Mouse (Mus musculus): ENCODE results near the gene Snrpd2. TPM values are rescaled to one million over a fixed set of nuclear protein-coding genes. Genes with fewer than 3 reads are reported as not detected.

The Snrpd2 gene
- polyA plus RNA-seq, 1 experiment from 2014 or later: 84.3 TPM

DNA sequence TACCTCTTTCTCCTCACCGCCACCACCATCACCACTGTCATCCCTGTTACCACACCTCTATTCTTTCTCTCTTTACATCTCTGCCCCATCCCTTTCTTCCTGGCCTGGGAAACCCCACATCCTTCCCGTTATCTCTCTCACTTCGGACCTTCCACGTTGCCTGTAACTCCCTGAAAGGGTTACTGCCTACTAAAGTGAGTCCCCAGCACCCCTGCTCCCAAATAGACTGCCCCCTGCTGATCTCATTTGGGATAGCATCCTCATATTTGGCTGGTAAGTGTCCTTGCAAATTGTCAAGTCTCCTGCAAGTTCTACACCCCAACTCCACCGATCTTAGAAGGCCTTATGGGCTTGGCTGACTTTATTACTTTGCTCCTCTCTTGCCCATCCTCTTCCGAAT, 47.2 kb downstream of the Snrpd2 start:
- Histone ChIP-seq H3K4me3 (ENCODE audit: low read length) (no peak overlapping the region), H3K9ac (ENCODE audit: low read length) (no peak overlapping the region), H3K36me3 (ENCODE audit: control insufficient read depth, insufficient read depth) (peaks cover 41% of the 10 kb centered on the region), H3K27ac (ENCODE audit: low read length) (no peak overlapping the region), H3K9me3 (replicated peaks; ENCODE audit: control insufficient read depth, low read length) (peaks cover 3% of the 10 kb centered on the region; the same call in 1 of the 2 replicates), H3K4me1 (ENCODE audit: control insufficient read depth, insufficient read depth, low read length) (no peaks in the 10 kb centered on the region), H3K4me2 (ENCODE audit: low read depth, low read length) (no peak overlapping the region), H3K27me3 (ENCODE audit: control insufficient read depth, insufficient read depth, low read length) (no peaks in the 10 kb centered on the region)
- 54% methylated on average over 6 of the region's 6 CpGs for WGBS
- ATAC-seq (replicated peaks; ENCODE audit: extremely low read depth, insufficient read depth, low FRiP score): no peak

DNA sequence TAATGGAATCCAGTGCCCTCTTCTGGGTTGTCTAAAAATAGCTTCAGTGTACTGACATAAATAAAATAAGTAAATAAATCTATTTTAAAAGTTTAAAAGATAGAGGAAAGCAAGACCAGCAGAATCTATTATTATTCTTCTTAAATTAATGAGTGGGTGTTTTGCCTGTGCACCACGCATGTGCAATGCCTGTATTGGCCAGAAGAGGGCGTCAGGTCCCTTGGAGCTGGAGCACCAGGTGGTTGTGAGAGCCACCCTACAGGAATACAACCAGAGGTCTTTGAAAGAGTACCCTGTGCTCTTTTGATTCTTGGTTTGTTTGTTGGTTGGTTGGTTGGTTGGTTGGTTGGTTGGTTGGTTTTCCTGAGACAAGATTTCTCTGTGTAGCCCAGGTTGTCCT, 48.5 kb downstream of the Snrpd2 start:
- Histone ChIP-seq H3K4me3 (ENCODE audit: low read length) (no peak overlapping the region), H3K27ac (ENCODE audit: low read length) (no peak overlapping the region), H3K9ac (ENCODE audit: low read length) (no peak overlapping the region), H3K27me3 (ENCODE audit: control insufficient read depth, insufficient read depth, low read length) (no peaks in the 10 kb centered on the region), H3K9me3 (replicated peaks; ENCODE audit: control insufficient read depth, low read length) (peaks cover 3% of the 10 kb centered on the region; the same call in 1 of the 2 replicates), H3K36me3 (ENCODE audit: control insufficient read depth, insufficient read depth) (peaks cover 41% of the 10 kb centered on the region), H3K4me1 (ENCODE audit: control insufficient read depth, insufficient read depth, low read length) (no peaks in the 10 kb centered on the region), H3K4me2 (ENCODE audit: low read depth, low read length) (no peak overlapping the region)
- ATAC-seq (replicated peaks; ENCODE audit: extremely low read depth, insufficient read depth, low FRiP score): no peak
- WGBS: 42% methylated on average over 2 of the region's 2 CpGs

DNA sequence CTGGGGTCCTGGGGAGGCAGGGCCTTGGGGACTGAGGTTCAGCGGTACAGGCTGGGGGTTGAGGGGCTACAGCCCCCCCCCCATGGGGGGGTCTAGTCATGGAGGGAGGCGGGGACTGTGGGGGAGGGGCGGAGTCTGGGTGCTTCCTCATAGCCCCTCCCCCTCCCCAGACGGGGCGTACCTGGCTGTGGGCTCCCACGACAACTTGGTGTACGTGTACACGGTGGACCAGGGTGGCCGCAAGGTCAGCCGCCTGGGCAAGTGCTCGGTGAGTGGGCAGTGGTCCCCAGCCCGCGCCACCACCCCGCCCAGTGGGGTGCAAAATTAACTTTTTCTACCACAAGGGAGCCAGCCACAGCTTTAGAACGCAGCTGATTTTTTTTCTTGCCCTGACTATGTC, 52.1 kb downstream of the Snrpd2 start:
- no peak for ATAC-seq (replicated peaks; ENCODE audit: extremely low read depth, insufficient read depth, low FRiP score)

DNA sequence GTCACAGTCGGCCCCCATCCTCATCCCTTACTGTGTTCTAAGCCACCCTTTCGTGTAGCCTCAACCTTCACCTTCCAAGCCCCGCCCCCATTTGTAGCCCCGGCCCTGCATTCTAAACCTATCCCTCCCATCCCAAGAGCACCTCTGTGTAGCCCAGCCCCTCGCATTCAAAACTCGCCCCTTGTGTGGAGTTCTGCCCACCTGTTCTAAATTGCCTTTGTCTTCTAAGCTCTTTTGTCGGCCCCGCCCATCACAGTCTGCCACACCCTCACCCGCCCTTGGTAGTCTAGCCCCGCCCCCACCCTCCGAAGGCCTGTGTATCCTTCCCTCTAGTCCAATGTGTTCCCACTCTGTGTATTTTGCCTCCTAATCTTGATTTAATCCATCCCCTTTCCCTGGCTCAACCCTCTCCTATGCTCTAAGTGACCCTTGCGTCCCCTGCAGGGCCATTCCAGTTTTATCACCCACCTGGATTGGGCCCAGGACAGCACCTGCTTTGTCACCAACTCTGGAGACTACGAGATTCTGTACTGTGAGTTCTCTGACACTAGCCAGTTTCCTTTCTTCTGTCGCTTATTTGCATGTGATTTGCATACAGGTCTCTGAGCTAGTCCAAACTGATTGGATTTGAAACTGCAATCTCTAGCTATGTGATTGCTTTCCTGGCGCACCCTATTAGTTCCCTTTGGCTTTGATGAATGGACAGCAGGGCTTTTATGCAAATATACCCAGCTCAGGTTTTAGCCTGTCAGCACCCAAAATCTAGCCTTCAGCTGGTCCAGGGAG, 52.7 kb downstream of the Snrpd2 start:
- Histone ChIP-seq H3K27me3 (ENCODE audit: control insufficient read depth, insufficient read depth, low read length) (no peaks in the 10 kb centered on the region), H3K36me3 (ENCODE audit: control insufficient read depth, insufficient read depth) (peaks cover 39% of the 10 kb centered on the region), H3K9me3 (replicated peaks; ENCODE audit: control insufficient read depth, low read length) (no peaks in the 10 kb centered on the region), H3K27ac (ENCODE audit: low read length) (no peak overlapping the region), H3K4me3 (ENCODE audit: low read length) (no peak overlapping the region), H3K9ac (ENCODE audit: low read length) (no peak overlapping the region), H3K4me2 (ENCODE audit: low read depth, low read length) (no peak overlapping the region), H3K4me1 (ENCODE audit: control insufficient read depth, insufficient read depth, low read length) (no peaks in the 10 kb centered on the region)
- no peak for ATAC-seq (replicated peaks; ENCODE audit: extremely low read depth, insufficient read depth, low FRiP score)
- 65% methylated on average over 15 of the region's 15 CpGs for WGBS

More for the DNA sequence above, 52.1 kb downstream of the Snrpd2 start:
- Histone ChIP-seq H3K9me3 (replicated peaks; ENCODE audit: control insufficient read depth, low read length) (no peaks in the 10 kb centered on the region), H3K36me3 (ENCODE audit: control insufficient read depth, insufficient read depth) (peaks cover 45% of the 10 kb centered on the region), H3K4me2 (ENCODE audit: low read depth, low read length) (no peak overlapping the region), H3K27me3 (ENCODE audit: control insufficient read depth, insufficient read depth, low read length) (no peaks in the 10 kb centered on the region), H3K9ac (ENCODE audit: low read length) (no peak overlapping the region), H3K27ac (ENCODE audit: low read length) (no peak overlapping the region), H3K4me1 (ENCODE audit: control insufficient read depth, insufficient read depth, low read length) (no peaks in the 10 kb centered on the region), H3K4me3 (ENCODE audit: low read length) (no peak overlapping the region)
- WGBS: 73% methylated on average over 14 of the region's 15 CpGs

MicroRNAs encoded within 50 kb of the gene (microRNA counts, 519-probe panel; counts per million panel counts)
- 1,959 counts per million, percentile 20 among the panel's probes with 10 or more counts for microRNA mmu-miR-330

Small RNA genes within 50 kb of the gene (microRNA-seq; reads per million reads assigned to microRNA genes)
- 368 reads per million, percentile 70 among the genes with 10 or more reads in this experiment for gene Mir330

Other genes starting within 250 kb of the Snrpd2 start
- 21.7 and 23.7 TPM in 2 replicates for gene Ccdc61, start 239.3 kb upstream of the Snrpd2 start, polyA plus RNA-seq (2015; fragmentation: Nextera tagmentation; extraction: Ambion mirVana)
- gene Nova2, start 223.8 kb upstream of the Snrpd2 start, polyA plus RNA-seq (2015; fragmentation: Nextera tagmentation; extraction: Ambion mirVana): 0.64 and 0.82 TPM in 2 replicates
- gene Nanos2, start 162.3 kb upstream of the Snrpd2 start, polyA plus RNA-seq (2015; fragmentation: Nextera tagmentation; extraction: Ambion mirVana): not detected in 2 replicates
- 1.8 and 1.9 TPM in 2 replicates for gene Mypop, start 158.5 kb upstream of the Snrpd2 start, polyA plus RNA-seq (2015; fragmentation: Nextera tagmentation; extraction: Ambion mirVana)
- 12.5 and 12.7 TPM in 2 replicates for gene Irf2bp1, start 145.7 kb upstream of the Snrpd2 start, polyA plus RNA-seq (2015; fragmentation: Nextera tagmentation; extraction: Ambion mirVana)
- 0.17 and 0.37 TPM in 2 replicates for gene Foxa3, start 126.2 kb upstream of the Snrpd2 start, polyA plus RNA-seq (2015; fragmentation: Nextera tagmentation; extraction: Ambion mirVana)
- gene Sympk, start 125.3 kb upstream of the Snrpd2 start, polyA plus RNA-seq (2015; fragmentation: Nextera tagmentation; extraction: Ambion mirVana): 25.3 and 25.6 TPM in 2 replicates
- gene Rsph6a, start 95.0 kb upstream of the Snrpd2 start, polyA plus RNA-seq (2015; fragmentation: Nextera tagmentation; extraction: Ambion mirVana): not detected in 2 replicates
- 12.6 and 14.1 TPM in 2 replicates for gene Dmwd, start 73.5 kb upstream of the Snrpd2 start, polyA plus RNA-seq (2015; fragmentation: Nextera tagmentation; extraction: Ambion mirVana)
- 70.7 and 85.5 TPM in 2 replicates for gene Dmpk, start 65.9 kb upstream of the Snrpd2 start, polyA plus RNA-seq (2015; fragmentation: Nextera tagmentation; extraction: Ambion mirVana)
- 5.1 and 5.4 TPM in 2 replicates for gene Six5, start 55.1 kb upstream of the Snrpd2 start, polyA plus RNA-seq (2015; fragmentation: Nextera tagmentation; extraction: Ambion mirVana)
- 0.38 and 0.64 TPM in 2 replicates for gene Gm4969, start 31.4 kb upstream of the Snrpd2 start, polyA plus RNA-seq (2015; fragmentation: Nextera tagmentation; extraction: Ambion mirVana)
- gene Fbxo46, start 29.9 kb upstream of the Snrpd2 start, polyA plus RNA-seq (2015; fragmentation: Nextera tagmentation; extraction: Ambion mirVana): 9.8 and 9.9 TPM in 2 replicates
- 9.6 and 10.6 TPM in 2 replicates for gene Qpctl, start 431 bp upstream of the Snrpd2 start, polyA plus RNA-seq (2015; fragmentation: Nextera tagmentation; extraction: Ambion mirVana)
- 104 and 107 TPM in 2 replicates for gene Gipr, start 16.4 kb downstream of the Snrpd2 start, polyA plus RNA-seq (2015; fragmentation: Nextera tagmentation; extraction: Ambion mirVana)
- 23.5 and 26.2 TPM in 2 replicates for gene Eml2, start 26.7 kb downstream of the Snrpd2 start, polyA plus RNA-seq (2015; fragmentation: Nextera tagmentation; extraction: Ambion mirVana)
- 2.4 and 2.7 TPM in 2 replicates for gene Gpr4, start 62.8 kb downstream of the Snrpd2 start, polyA plus RNA-seq (2015; fragmentation: Nextera tagmentation; extraction: Ambion mirVana)
- gene Opa3, start 78.6 kb downstream of the Snrpd2 start, polyA plus RNA-seq (2015; fragmentation: Nextera tagmentation; extraction: Ambion mirVana): 40.4 and 41.8 TPM in 2 replicates
- gene Vasp, start 122.1 kb downstream of the Snrpd2 start, polyA plus RNA-seq (2015; fragmentation: Nextera tagmentation; extraction: Ambion mirVana): 84.0 and 86.1 TPM in 2 replicates
- gene Ppm1n, start 130.3 kb downstream of the Snrpd2 start, polyA plus RNA-seq (2015; fragmentation: Nextera tagmentation; extraction: Ambion mirVana): 0.11 TPM in 1 of 2 replicates, not detected in the other
- gene Rtn2, start 132.9 kb downstream of the Snrpd2 start, polyA plus RNA-seq (2015; fragmentation: Nextera tagmentation; extraction: Ambion mirVana): 27.4 and 28.5 TPM in 2 replicates
- 0.24 and 0.34 TPM in 2 replicates for gene Fosb, start 160.3 kb downstream of the Snrpd2 start, polyA plus RNA-seq (2015; fragmentation: Nextera tagmentation; extraction: Ambion mirVana)
- 61.0 and 62.4 TPM in 2 replicates for gene Ercc1, start 195.1 kb downstream of the Snrpd2 start, polyA plus RNA-seq (2015; fragmentation: Nextera tagmentation; extraction: Ambion mirVana)
- gene Cd3eap, start 209.8 kb downstream of the Snrpd2 start, polyA plus RNA-seq (2015; fragmentation: Nextera tagmentation; extraction: Ambion mirVana): 16.2 and 16.7 TPM in 2 replicates
- 13.6 and 14.2 TPM in 2 replicates for gene Ppp1r13l, start 210.0 kb downstream of the Snrpd2 start, polyA plus RNA-seq (2015; fragmentation: Nextera tagmentation; extraction: Ambion mirVana)
- gene Ercc2, start 232.3 kb downstream of the Snrpd2 start, polyA plus RNA-seq (2015; fragmentation: Nextera tagmentation; extraction: Ambion mirVana): 11.1 and 12.8 TPM in 2 replicates

Measured in heart, embryonic 16.5 days (tissue).